Mouse (Mus musculus) C2C12 (cell line): ENCODE measurements around the gene Ctnna2.

Source experiments
- CTCF ChIP-seq: IDR thresholded peaks from one replicate; pipeline ENCODE4 v1.5.1; 2011; ENCODE audit not compliant: control insufficient read depth, insufficient read depth, insufficient read length
- MAX ChIP-seq: IDR thresholded peaks from one replicate; pipeline ENCODE4 v1.6.1; 2011; ENCODE audit warnings: mild to moderate bottlenecking, control low read depth
- MYOD1 ChIP-seq: IDR thresholded peaks from one replicate; pipeline ENCODE4 v1.6.1; 2011; ENCODE audit warnings: low read depth; ENCODE audit not compliant: control insufficient read depth, insufficient read length
- MYOG ChIP-seq: IDR thresholded peaks from one replicate; pipeline ENCODE4 v1.6.1; 2011; ENCODE audit not compliant: control insufficient read depth, insufficient read length; ENCODE audit errors: extremely low read depth
- USF1 ChIP-seq: IDR thresholded peaks from one replicate; pipeline ENCODE4 v1.6.1; 2011; ENCODE audit warnings: low read depth, mild to moderate bottlenecking, control low read depth, moderate library complexity

- TF ChIP-seq CTCF (no peak), MAX (no peak), MYOG (no peak), USF1 (no peak), MYOD1 (no peak)
Observed at GRCm38 (mm10) chr6:77650127-77650526, 329.4 kb downstream of the Ctnna2 start.
